Mouse (Mus musculus) lung, embryonic 14.5 days (tissue): ENCODE measurements around the gene Kcnmb2. TPM values are rescaled to one million over a fixed set of nuclear protein-coding genes. Genes with fewer than 3 reads are reported as not detected.
A peak's percentile ranks its signal among the peaks of the same experiment; 100 is the strongest.

Source experiments
- ATAC-seq: fragments of 200-750 bp; cut with Nextera tagmentation; 2 replicates; pipeline ENCODE4 v1.8.0; 2017; ENCODE audit warnings: mild to moderate bottlenecking, moderate TSS enrichment, moderate library complexity; ENCODE audit not compliant: insufficient read depth
- DNase-seq: peaks from one replicate; pipeline ENCODE4 v3.0.0-alpha.2; 2015
- H3K27ac ChIP-seq: fragments of 300-500 bp; sonication (generic); 2 replicates; pipeline ENCODE4 v1.5.1; 2014; ENCODE audit warnings: low read depth, mild to moderate bottlenecking, moderate library complexity
- H3K27me3 ChIP-seq: fragments of 300-500 bp; sonication (generic); 2 replicates; pipeline ENCODE4 v1.6.1; 2014; ENCODE audit warnings: low read length, control low read depth; ENCODE audit not compliant: insufficient read depth
- H3K36me3 ChIP-seq: fragments of 300-500 bp; sonication (generic); 2 replicates; pipeline ENCODE4 v1.6.1; 2014; ENCODE audit warnings: control low read depth; ENCODE audit not compliant: insufficient read depth
- H3K4me1 ChIP-seq: fragments of 300-500 bp; sonication (generic); 2 replicates; pipeline ENCODE4 v1.6.1; 2014; ENCODE audit warnings: antibody characterized with exemption, control low read depth; ENCODE audit not compliant: insufficient read depth
- H3K4me2 ChIP-seq: fragments of 300-500 bp; sonication (generic); 2 replicates; pipeline ENCODE4 v1.6.1; 2014; ENCODE audit warnings: mild to moderate bottlenecking
- H3K4me3 ChIP-seq: fragments of 300-500 bp; sonication (generic); 2 replicates; pipeline ENCODE4 v1.5.1; 2014; ENCODE audit warnings: low read depth, low read length
- H3K9ac ChIP-seq: fragments of 300-500 bp; sonication (generic); 2 replicates; pipeline ENCODE4 v1.6.1; 2014
- H3K9me3 ChIP-seq: fragments of 300-500 bp; sonication (generic); 2 replicates; pipeline ENCODE4 v1.6.1; 2016; ENCODE audit warnings: low read depth, low read length, control low read depth
- CTCF ChIP-seq: IDR thresholded peaks from 2 replicates; pipeline ENCODE4 v1.5.1; 2016; ENCODE audit warnings: antibody characterized with exemption, low read depth
- WGBS: fragments of 180-500 bp; shearing (Covaris S2); extraction: QIAGEN DNeasy Blood & Tissue Kit; methylation state at CpG from one replicate; pipeline ENCODE4 v1.1.7; 2014; 5-methylcytosine and 5-hydroxymethylcytosine counted together
- polyA plus RNA-seq: library from polyadenylated mRNA; unstranded; fragments of >200 nt; fragmentation: Nextera tagmentation; extraction: Ambion mirVana; gene quantifications from 2 replicates; pipeline ENCODE4 v1.2.1, GENCODE M21; 2014

Kcnmb2 gene
- polyA plus RNA-seq, 1 experiment from 2014 or later = 0.59 TPM

GRCm38 (mm10) chr3:32189956-32190355, 287.6 kb downstream of the Kcnmb2 start:
- Histone ChIP-seq H3K36me3 (no peaks in the 10 kb centered on the region), H3K4me1 (no peaks in the 10 kb centered on the region), H3K27me3 (no peaks in the 10 kb centered on the region), H3K9me3 (no peaks in the 10 kb centered on the region), H3K4me2 (no peak overlapping the region), H3K9ac (no peak overlapping the region), H3K4me3 (no peak overlapping the region), H3K27ac (no peak overlapping the region)
- 38% methylated on average over 5 of the region's 5 CpGs for WGBS
- ATAC-seq (no peak), DNase-seq (no peak)
- TF ChIP-seq CTCF = no peak

DNA sequence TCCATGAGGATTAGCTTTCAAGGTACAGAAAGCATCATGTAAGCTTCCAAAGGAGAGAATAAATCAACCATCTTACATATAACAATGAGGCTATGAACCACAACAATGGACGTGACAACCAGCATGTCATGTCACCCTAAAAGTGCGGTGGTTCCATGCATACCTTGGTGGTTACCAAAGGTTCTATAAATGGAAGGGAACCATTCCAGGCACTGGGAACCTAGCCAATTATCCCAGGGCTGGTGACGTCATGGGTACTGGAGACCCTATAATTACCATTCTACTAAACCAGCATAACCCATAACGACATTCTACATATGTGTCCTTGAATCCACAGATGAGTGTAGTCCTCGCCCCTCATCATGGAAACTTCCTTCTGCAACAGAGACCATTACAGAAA, 291.7 kb downstream of the Kcnmb2 start:
- Histone ChIP-seq H3K9me3 (no peaks in the 10 kb centered on the region), H3K36me3 (no peaks in the 10 kb centered on the region), H3K27me3 (no peaks in the 10 kb centered on the region), H3K9ac (no peak overlapping the region), H3K4me1 (no peaks in the 10 kb centered on the region), H3K4me3 (no peak overlapping the region), H3K4me2 (no peak overlapping the region), H3K27ac (no peak overlapping the region)
- DNase-seq (peak; percentile 5), ATAC-seq (no peak)
- TF ChIP-seq CTCF = no peak
- WGBS = 83% methylated on average over 5 of the region's 5 CpGs

- Histone ChIP-seq H3K27ac (no peak overlapping the region), H3K9ac (no peak overlapping the region), H3K4me1 (no peaks in the 10 kb centered on the region), H3K4me2 (no peak overlapping the region), H3K36me3 (no peaks in the 10 kb centered on the region), H3K4me3 (no peak overlapping the region), H3K9me3 (no peaks in the 10 kb centered on the region), H3K27me3 (no peaks in the 10 kb centered on the region)
- no peak for TF ChIP-seq CTCF
- peak; percentile 19 for DNase-seq
- 74% methylated on average over 2 of the region's 2 CpGs for WGBS
- peak; percentile 38; the same call in 1 of the 2 replicates for ATAC-seq
Measured at GRCm38 (mm10) chr3:32226755-32227154, 324.4 kb downstream of the Kcnmb2 start.

DNA sequence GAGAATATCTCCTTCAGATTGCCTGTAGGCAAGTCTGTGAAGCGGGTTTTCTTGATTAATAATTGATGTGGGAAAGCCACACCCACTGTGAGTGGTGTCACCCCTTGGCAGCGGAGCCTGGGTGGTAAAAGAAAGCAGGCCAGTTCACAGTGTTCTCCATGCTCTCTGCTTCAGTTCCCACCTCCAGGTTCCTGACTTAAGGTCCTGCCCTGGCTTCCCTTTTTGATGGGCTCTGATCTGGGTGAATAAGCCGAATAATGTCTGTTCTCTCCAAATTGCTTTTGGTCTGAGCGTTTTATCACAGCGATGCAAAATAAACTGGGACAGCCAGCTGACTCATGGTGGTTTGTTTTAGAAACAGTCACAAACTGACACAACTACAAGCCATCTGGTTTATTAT, 334.5 kb downstream of the Kcnmb2 start:
- 46% methylated on average over 5 of the region's 5 CpGs for WGBS
- ATAC-seq = peak; percentile 90
- H3K4me2 ChIP-seq = no peak overlapping the region

More for the DNA sequence above, 334.5 kb downstream of the Kcnmb2 start:
- no peaks in the 10 kb centered on the region for H3K4me1 ChIP-seq
- H3K36me3 ChIP-seq = no peaks in the 10 kb centered on the region
- TF ChIP-seq CTCF = no peak
- H3K27ac ChIP-seq = no peak overlapping the region
- no peak overlapping the region for H3K9ac ChIP-seq
- DNase-seq = peak; percentile 67
- no peak overlapping the region for H3K4me3 ChIP-seq
- H3K27me3 ChIP-seq = no peaks in the 10 kb centered on the region
- no peaks in the 10 kb centered on the region for H3K9me3 ChIP-seq
